Mouse (Mus musculus) spleen, adult 2 months (tissue): ENCODE measurements around the gene Nrxn3.

ENCODE experiments used
- CTCF ChIP-seq: fragments of 200-500 bp; IDR thresholded peaks from 2 replicates; pipeline ENCODE4 v1.5.1; 2011; ENCODE audit warnings: mild to moderate bottlenecking, inconsistent platforms; ENCODE audit not compliant: insufficient read depth, insufficient read length, insufficient replicate concordance; ENCODE audit errors: extremely low read depth
- POLR2A ChIP-seq: fragments of 200-500 bp; IDR thresholded peaks from 2 replicates; pipeline ENCODE4 v1.6.1; 2011; ENCODE audit warnings: low read depth, low read length, inconsistent platforms

DNA sequence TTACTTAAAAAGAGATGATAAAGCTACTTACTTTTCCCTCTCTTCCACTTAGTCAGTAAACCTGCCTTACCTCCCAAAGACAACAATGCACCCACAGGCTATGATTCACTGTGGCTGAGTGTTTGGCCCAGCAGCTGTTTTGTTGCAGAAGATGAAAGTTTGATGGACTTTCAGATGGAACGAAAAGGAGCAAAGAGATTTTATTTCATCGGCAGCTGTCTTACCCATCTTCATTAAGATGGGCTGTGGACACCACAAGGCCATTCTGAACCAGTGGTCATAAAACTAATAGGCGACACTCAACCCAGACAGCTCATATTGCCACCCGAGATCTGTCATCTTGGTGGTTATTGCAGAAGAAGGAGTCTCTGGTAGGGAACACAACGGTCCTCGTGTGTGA lies 1108.6 kb downstream of the Nrxn3 start:
- TF ChIP-seq CTCF (no peak), POLR2A (no peak)
